Mouse (Mus musculus) embryonic stem cell, embryonic (primary cell): ENCODE data around the gene Stk35.

Experiments
- CTCF ChIA-PET, 4 experiments: fragments of 300-600 bp in 2 of 4; fragments of 350-600 bp in 2 of 4; sonication (Branson Sonifier 250); formaldehyde crosslinking; loops; one replicate each; lab custom pipeline; 2022; ENCODE audit warnings: inconsistent platforms in 2 of 4; lab: Charles Lee
- POLR2A ChIA-PET, 4 experiments: fragments of 300-600 bp in 2 of 4; fragments of 350-600 bp in 2 of 4; sonication (Branson Sonifier 250); formaldehyde crosslinking; loops; one replicate each; lab custom pipeline; 2022; ENCODE audit warnings: antibody characterized with exemption in 4 of 4, inconsistent platforms in 1 of 4; lab: Charles Lee

Gene Stk35

DNA sequence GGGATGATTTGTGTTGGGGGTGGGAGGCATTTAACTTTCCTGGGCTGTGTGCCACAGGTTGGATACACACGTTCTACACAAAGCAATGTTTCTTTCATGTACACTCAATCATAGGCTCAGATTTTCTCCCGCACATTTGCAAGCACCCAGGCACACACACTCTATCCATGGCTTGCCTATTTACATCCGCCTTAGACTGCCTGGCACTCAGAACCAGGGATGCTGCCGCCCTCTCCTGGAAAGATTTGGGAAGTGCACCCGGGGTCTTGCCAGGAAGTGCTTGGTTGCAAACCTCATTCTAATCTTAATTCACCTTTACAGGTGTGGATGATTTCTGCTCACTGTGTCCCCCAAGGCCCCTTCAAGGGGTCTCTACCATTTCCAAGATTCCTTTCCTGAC is 73.2 kb downstream of the Stk35 start:
- CTCF ChIA-PET, result interaction anchor here in 2 of 4 experiments (1.3 to 3.0 kb wide), 1 partner anchor 198 kb away, joined by 10 to 12 read pairs; no protein-coding TSS in a partner anchor
- POLR2A ChIA-PET, result no interaction called here

DNA sequence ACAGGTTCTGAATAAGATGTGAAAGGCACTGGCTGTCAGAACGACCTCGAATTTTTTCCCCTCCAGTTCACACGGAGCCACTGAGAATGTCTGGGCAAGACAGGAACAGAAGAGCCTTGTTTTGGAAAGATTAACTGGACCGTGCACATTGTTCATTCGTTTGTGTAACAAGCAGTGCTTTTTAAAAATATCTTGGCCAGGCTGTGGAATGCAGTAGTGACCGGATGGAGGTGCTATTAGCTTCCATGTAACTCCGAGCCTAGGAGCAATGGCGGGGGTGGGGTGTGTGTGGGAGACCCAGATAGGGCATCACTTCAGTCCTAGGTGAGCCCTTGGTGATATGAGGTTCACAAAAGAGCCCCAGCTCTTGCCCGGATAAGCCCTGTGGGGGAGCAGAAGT is 73.8 kb downstream of the Stk35 start:
- ChIA-PET POLR2A (interaction anchor here in 1 of 4 experiments (0.9 kb wide), 1 partner anchor 179 kb away, joined by 3 read pairs; no protein-coding TSS in a partner anchor), CTCF (interaction anchor here in 3 of 4 experiments (1.3 to 3.0 kb wide), 2 partner anchors 199 kb away, joined by 10 to 12 read pairs (median 11); no protein-coding TSS in a partner anchor)

DNA sequence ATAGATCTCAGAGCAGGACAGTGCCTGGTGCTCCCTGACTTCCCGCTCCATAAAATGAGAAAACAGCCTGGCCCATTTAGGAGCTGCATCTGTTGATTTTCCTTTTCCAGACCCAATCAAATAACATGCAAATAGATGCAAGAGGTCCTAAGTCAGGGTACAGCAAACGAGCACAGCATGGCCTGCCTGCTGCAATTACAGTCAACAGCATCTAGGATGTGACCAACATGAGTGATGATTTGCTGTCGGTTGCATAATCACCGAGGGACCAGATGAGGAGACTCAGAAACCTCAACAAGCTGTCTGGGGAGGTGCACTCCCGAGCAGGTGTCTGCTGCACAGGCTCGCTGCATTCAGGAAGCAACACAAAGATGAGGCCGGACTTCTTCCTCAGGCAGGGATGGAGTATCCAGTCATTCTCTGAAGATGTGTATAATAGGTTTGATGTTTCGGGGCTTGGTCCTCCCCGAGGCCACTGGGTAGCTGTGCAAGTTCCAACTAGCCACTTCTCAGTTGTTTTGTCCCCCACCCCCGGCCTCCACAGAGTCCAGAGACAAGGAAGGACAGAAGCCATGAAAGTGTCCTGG is 74.3 kb downstream of the Stk35 start:
- ChIA-PET CTCF (interaction anchor here in 3 of 4 experiments (0.7 to 3.0 kb wide), 3 partner anchors 174 to 200 kb away, joined by 4 to 12 read pairs (median 10); no protein-coding TSS in a partner anchor), POLR2A (interaction anchor here in 2 of 4 experiments (0.9 to 1.2 kb wide), 3 partner anchors 179 to 313 kb away, joined by 3 read pairs; no protein-coding TSS in a partner anchor)

GRCm38 (mm10) chr2:129876935-129877334 is 76.6 kb downstream of the Stk35 start:
- CTCF ChIA-PET, result no interaction called here
- POLR2A ChIA-PET, result no interaction called here

DNA sequence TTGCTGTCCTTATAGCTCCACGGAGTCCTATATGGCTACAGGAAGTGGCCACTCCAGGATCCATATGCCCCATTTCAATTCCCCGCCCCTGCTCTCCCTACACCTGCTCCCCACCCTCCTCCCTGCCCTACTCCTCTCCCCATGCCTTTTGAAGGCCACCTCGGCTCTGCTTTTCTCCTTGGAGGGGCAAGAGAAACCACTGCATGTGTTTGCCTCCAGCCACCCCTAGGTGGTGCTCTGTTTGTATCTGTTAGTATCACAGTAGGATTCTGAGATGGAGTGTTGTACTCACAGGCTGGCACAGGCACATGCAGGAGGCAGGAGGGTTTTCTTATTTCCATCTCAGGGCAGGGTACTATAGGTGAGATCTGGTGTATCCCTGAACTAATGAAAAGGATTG is 79.5 kb downstream of the Stk35 start:
- ChIA-PET CTCF (interaction anchor here in 3 of 4 experiments (0.9 to 1.7 kb wide), 4 partner anchors 170 to 265 kb away, joined by 3 to 5 read pairs (median 4); no protein-coding TSS in a partner anchor), POLR2A (interaction anchor here in 2 of 4 experiments (0.7 to 1.3 kb wide), 3 partner anchors 57 to 292 kb away, joined by 3 read pairs; no protein-coding TSS in a partner anchor)

DNA sequence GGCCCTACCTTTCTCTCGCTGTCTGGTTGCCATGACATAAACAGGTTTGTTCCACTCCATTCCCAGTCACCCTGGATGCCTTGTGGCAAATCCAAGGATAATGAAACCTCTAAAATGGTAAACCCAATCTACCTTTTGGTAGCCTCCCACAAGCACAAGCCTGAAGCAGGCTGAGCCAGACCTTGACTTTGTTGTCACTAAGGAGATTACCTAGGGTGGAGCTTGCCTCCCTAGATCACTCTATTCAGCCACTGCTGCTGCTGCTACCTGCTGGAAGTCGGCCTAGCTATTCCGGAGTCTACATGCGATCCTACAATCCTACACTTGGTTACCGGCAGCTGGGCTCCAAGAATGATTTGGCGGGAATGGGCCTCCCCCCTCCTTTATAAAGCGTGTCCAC is 79.9 kb downstream of the Stk35 start:
- ChIA-PET CTCF (interaction anchor here in 3 of 4 experiments (0.7 to 1.7 kb wide), 5 partner anchors 13 to 265 kb away, joined by 3 to 5 read pairs (median 3); no protein-coding TSS in a partner anchor), POLR2A (interaction anchor here in 3 of 4 experiments (0.6 to 1.4 kb wide), 4 partner anchors 11 to 335 kb away, joined by 3 to 4 read pairs (median 4); no protein-coding TSS in a partner anchor)

- ChIA-PET CTCF (interaction anchor here in 2 of 4 experiments (1.0 to 1.7 kb wide), 3 partner anchors 177 to 207 kb away, joined by 3 to 4 read pairs (median 4); no protein-coding TSS in a partner anchor), POLR2A (interaction anchor here in 3 of 4 experiments (0.7 to 1.4 kb wide), 5 partner anchors 9 to 393 kb away, joined by 3 to 4 read pairs (median 3); partner anchors contain the start of gene Stk35 (in 1 of the 3))
These were observed 81.6 kb downstream of the Stk35 start for GRCm38 (mm10) chr2:129881886-129882285.
